Mouse (Mus musculus) testis, postnatal 14 days (tissue): ENCODE measurements around the gene Tbcb.
"Not testable (repeated sequence)": the region's sequence is repeated elsewhere in the genome, so short reads cannot be mapped to it uniquely, and the experiment has no call there.

Source experiments
- DNase-seq: peaks from one replicate; pipeline ENCODE4 v3.0.0; 2021; ENCODE audit warnings: low spot score

Tbcb gene

GRCm38 (mm10) chr7:30222205-30222604, 9.9 kb downstream of the Tbcb start:
- no peak for DNase-seq

- no peak for DNase-seq
These were observed 10.6 kb downstream of the Tbcb start for GRCm38 (mm10) chr7:30221433-30221832.

DNA sequence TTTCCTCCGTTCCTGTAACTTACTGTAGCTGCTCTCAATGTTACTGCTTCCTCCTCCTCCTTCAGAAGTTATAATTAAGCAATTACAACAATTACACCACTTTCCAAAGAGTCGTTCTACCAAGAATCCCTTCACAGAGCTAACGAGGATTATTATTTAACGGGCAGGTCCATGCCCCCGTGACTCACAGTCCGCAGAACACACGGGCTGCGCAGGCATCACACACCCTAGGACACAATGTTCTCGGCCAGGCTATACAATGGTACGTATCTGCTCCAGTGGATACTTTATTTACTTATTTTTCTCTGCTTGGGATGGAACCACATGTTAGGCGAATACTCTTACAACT, 12.1 kb downstream of the Tbcb start:
- no peak for DNase-seq

DNA sequence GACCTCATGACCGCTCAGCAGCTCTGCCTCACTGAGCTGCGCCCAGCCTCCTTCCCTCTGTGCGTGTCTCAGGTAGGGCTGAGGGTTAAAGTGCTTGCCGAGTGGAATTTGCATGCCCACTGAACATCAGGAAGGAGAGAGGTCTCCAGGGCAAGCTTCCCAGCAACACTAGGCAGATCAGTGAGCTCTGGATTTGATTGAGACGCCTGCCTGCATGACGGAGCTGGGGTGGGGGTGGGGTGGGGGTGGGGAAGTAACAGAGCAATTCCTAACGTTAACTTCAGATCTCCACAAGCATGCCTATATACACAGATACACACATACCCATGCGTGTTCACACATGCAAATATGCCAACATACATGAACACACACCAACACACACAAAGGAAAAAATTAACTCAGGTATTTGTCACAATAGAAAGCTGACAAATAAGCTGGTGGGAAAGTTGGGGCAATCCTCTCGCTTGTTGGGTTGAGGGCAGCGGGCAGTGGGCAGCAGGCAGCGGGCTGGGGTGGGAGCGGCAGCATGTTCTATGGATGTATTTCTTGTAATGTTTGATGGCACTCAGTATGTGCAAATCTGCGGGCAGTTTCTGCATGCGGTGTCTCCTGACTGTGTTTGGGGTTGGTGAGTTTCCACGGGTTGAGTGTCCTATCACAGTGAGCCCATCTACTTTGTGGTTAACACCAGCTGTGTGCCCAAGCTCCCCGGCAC, 12.6 kb downstream of the Tbcb start:
- peak; percentile 39 for DNase-seq

DNA sequence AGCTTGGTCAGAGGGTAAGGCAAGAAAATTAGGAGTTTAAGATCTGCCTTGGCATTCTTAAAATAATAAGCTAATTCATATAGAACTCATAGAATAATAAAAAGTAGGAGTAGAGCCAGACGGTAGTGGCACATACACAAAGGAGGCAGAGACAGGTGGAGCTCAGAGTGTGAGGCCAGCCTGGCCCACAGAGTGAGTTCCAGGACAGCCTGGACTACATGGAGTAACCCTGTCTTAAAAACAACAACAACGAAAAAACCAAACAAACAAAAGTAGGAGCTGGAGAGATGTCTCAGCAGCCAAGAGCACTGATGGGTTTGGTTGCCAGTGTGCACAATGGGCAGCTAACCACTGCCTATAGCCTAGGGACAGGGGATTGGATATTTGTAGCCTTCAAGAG, 14.8 kb downstream of the Tbcb start:
- no peak for DNase-seq

- DNase-seq = peak; percentile 61
These were observed 15.3 kb downstream of the Tbcb start for GRCm38 (mm10) chr7:30216723-30217151.

- DNase-seq = no peak
These were observed 16.2 kb downstream of the Tbcb start for GRCm38 (mm10) chr7:30215875-30216274.

- DNase-seq = peak; percentile 83
These were observed 18.2 kb downstream of the Tbcb start for GRCm38 (mm10) chr7:30213881-30214280.

GRCm38 (mm10) chr7:30211025-30211424, 21.0 kb downstream of the Tbcb start:
- no peak for DNase-seq

GRCm38 (mm10) chr7:30206364-30206763, 25.7 kb downstream of the Tbcb start:
- DNase-seq = not testable (repeated sequence)

DNA sequence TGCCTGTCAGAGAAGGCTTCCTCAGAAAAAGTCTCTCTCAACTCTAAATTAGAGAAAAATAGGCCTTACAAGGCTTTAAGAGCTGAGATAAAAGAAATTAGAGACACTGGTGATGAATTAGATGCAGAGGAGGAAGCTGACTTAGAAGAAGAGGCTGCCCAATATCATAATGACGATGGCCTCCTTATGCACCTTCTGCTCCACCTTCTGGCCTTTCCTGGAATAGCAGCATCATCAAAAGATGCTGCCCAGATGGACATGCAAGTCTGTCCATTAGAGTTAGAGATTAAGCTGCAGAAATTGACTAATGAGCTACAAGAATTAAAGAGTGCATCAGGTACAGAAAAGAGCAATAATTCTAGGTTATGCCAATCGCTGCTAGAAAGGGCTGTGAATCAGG, 26.7 kb downstream of the Tbcb start:
- no peak for DNase-seq

DNA sequence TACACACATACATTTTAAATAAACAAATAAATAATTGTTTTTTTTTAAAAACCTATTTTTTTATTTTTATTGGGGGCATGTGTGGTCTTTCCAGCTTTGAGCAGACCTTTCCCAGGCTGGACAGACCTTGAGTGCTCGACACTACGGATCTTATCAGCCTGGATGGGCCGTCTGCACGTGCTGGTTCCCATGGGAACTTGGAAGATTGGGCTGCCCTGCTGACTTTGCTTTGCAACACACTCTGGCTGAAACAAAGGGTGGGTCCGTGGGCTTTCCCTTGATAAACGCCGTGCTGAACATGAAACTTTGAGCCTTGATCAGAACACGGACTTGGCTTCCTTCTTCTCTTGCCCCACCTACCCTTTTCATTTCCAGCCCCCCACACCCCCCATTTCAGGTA, 27.7 kb downstream of the Tbcb start:
- peak; percentile 81 for DNase-seq

GRCm38 (mm10) chr7:30202895-30203690, 29.0 kb downstream of the Tbcb start:
- DNase-seq = peak; percentile 65

DNA sequence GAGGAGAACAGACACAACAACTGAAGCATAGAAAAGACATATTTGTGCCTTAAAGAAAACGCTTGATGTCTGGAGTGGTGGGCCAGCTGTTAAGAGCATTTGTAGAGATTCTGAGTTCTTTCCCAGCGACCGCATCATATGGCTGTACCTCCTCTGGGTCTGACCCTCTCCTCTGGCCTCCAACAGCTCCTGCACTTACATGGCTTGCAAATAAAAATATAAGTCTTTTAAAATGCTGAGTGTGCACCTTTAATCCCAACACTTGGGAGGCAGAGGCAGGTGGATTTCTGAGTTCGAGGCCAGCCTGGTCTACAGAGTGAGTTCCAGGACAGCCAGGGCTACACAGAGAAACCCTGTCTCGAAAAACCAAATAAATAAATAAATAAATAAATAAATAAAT, 31.4 kb downstream of the Tbcb start:
- not testable (repeated sequence) for DNase-seq

DNA sequence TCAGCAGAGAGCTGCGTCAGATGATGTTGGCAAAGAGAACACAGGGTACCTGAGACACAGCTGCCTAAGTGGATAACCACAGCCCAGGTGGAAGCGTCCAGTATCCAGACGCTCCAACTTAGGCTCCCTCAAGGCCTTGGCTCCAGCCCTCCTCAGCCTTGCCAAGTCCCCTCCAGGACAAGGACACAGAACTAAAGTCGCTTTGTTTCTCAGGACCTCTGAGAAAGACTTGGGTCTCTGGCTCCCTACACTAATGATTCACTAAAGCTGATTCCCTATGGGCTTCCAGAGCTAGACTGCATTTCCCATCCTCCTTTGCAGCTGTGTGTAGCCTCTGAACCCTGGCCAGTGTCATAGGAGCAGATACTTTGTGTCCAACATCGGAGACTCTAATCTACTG, 31.9 kb downstream of the Tbcb start:
- peak; percentile 68 for DNase-seq

DNA sequence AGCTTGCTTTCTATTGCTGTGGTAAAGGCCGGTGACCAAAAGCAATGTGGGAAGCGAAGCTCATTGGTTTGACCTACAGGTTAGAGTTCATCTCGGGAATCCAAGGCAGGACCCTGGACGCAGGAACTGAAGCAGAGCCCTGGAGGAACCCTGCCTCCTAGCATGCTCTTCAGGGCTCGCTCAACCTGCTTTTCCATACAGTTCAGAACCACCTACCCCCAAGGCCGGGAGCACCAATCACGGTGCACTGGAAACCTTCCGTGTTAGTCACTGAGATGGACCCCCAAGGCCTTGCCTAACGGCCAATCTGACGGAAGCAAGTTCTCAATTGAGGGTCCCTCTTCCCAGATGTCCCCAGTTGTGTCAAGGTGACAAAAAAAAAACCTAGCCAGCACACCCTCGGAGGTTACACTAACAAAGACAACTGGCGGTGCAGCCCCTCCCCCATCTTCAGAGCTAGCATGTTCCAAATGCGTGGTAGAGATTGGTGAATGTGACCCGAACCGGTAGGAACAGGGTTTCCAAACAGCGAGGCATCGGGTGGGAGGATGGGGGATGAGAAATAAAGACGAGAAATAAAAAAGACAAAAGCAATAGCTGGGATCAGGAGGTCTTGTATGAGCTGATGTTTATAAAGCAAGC, 32.5 kb downstream of the Tbcb start:
- no peak for DNase-seq

DNA sequence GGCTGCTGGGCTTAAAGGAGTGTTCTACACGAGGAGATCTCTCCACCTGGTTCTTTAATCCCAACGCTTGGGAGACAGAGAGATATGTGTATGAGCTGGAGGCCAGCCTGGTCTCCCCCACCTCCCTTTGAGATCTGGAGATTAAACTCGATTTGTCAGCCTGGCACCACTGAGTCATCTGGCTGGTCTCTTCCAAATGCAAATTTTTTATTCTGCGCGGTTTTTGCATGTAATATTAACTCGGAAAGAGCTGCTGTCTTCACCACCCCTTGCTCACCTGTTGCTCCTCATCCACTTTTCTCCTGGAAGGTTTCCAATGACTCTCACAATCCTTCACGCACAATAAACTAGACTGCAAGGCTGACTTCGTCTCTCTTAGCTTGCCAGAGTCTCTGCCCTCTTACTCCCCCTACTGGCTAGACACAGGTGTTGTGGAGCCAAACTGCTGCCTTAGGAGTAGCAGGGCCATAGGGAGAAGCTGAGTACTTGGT, 33.5 kb downstream of the Tbcb start, which contains the start of gene Capns1:
Gene Capns1 (minus strand): TSS at position 331 of the 491 bp plus-strand sequence.
- peak; percentile 70 for DNase-seq

- no peak for DNase-seq
These were observed 34.4 kb downstream of the Tbcb start for GRCm38 (mm10) chr7:30197592-30198129.

DNA sequence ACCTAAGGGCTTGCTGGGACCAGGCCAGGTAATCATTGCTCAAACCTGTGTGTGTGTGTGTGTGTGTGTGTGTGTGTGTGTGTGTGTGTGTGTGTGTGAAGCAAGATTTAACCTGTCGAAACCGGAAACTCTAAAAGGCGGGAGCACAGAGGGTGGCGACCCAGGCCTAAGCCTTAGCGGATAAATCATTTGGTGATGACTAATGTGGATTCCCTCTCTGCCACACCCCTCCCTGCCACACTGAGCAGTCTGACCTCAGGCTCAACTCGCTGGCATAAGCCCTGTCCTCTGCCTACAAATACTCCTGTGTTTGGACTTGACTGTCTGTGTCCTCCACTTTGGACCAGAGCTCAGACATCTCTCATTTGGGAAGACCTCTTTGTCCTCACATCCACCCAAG, 35.9 kb downstream of the Tbcb start:
- DNase-seq = no peak

- DNase-seq = no peak
These were observed 36.6 kb downstream of the Tbcb start for GRCm38 (mm10) chr7:30195461-30195860.

DNA sequence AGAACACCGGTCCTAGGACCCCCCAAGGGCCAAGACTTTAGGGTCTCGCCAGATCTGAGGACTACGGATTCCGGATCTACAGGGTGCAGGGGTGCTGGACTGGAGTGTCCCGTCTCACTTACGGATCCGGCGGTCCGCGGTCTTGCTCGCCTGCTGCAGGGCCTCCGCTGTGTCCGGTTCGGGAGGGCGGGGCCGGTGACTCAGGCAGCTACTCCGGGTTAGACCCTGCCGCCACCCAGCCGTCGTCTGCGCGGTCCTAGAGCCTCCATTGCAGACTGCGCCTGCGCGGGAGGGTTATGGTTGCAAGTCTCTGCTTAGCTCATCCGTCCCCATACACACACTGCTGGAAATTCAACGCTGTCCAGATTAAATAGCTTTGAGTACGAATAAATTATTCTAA, 37.2 kb downstream of the Tbcb start:
- peak; percentile 89 for DNase-seq

- DNase-seq = no peak
These were observed 37.8 kb downstream of the Tbcb start for GRCm38 (mm10) chr7:30194101-30194831.
